Mouse (Mus musculus): ENCODE results near the gene Slc25a44.
"Not testable (repeated sequence)": the region's sequence is repeated elsewhere in the genome, so short reads cannot be mapped to it uniquely, and the experiment has no call there.

DNA sequence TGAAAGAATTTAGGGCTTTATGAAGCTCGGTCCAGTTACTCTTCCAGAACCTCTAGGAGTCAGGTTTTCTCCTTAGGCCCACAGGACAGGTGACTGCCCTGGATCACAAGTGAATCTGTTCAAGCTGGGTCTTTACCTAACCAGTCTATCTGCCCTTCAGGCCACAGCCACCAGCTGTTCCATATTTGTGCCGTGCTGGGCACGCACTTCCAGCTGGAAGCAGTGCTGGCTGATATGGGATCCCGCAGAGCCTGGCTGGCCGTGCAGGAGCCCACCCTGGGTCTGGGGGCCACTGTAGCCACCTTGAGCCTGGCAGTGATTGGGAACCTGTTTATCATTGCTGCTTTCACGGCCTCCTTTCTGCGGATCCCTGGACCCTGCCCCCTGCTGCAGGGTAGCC is 48.3 kb downstream of the Slc25a44 start:
- not testable (repeated sequence) for TF ChIP-seq CTCF, EP300 (IDR thresholded peaks at IDR 0.05)

All from lung, postnatal 0 days (tissue).